Mouse (Mus musculus) kidney, postnatal 14 days (tissue): ENCODE data around the gene Rexo5.

Experiments
- DNase-seq: peaks from one replicate; pipeline ENCODE4 v3.0.0; 2022; ENCODE audit warnings: mixed read lengths

Gene Rexo5

DNA sequence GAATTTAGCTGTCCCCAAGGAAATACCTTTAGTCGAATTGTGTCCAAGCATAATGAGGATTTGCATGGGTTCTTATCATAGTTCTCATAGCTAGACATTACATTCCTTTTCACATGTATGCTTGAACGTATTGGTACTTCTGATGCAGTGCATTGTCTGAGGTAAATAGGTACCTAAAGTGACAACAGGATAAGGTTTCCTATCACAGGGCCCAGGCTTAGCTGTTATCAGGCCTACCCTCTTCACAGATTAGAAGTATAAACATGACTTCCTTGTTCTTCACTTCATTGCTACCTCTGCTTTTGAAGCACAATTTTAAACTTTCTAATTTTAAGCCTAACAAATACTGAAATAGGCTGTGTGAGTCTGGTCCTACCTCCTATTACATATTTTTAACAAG is 51.7 kb downstream of the Rexo5 start:
- DNase-seq: no peak

DNA sequence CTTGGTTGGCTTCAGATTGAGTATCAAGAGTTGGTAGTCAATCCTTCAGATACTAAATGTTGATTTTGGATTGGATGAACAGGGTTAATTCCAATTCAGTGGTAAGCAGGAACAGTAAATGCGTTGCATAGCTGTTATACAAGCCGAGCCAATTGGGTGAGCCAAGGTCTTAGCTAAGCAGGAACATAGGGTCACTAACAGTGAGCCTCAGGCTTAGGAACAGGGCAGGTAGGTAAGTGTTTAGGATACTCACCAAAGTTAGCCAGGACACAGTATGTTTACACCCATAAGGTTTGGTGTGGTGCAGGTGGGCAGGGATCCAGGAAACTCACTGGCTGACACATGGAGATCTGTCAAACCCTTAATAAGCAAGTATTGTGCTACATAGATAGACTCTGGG is 53.6 kb downstream of the Rexo5 start:
- peak; percentile 25 for DNase-seq

DNA sequence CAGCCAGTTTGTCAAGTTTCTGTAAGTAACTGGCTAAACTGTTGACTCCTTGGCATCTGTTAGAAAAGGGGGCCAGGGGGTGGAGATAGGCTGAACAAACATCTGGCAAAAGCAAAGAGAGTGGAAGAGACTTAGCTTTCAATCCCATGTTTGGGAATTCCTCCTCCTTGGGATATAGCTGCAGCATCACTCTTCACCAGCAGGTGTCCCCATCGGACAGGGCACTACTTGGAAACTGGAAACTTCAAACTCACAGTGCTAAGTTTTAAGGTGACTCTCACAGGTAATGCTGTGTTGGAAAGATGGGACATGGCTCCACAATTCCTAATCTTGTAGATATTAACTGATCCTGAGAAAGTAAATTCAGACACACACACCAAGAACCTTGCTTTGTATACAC is 55.3 kb downstream of the Rexo5 start:
- peak; percentile 79 for DNase-seq

DNA sequence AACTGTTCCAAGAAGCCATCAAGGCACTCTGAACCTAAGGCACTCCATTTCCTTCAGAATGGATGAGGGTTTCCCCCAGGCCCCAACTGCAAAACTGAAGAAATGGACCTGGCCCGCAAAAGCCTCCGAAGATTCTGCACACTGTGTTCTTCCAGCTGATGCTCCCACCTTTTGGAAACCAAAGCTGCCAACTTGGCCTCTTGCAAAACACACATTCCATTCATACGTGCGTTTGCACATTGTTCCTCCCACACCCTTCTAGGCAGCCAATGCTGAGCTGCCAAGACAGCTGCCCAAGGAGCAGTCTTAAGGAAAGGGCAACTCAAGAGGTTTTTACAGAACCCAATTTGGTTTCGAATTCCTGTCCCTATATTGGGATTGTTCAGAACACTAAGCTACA is 56.9 kb downstream of the Rexo5 start:
- peak; percentile 59 for DNase-seq

DNA sequence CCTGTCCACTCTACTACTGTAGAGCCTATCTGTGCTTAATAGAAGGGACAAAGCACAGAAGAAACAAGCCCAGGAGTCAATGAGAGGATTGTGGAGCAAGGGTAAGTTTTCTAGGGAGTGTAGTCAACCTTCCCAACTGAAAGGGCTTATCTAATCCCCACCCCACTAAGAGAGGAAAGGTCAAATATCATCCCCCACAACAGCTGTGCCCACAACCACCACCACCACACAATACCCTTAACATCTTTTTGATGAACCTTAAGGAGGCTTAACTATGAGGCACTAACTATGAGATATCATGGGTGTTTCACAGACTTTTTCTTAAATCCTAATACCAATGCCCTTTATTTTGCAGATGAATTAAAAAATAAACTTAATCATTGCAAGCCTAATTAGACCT is 58.7 kb downstream of the Rexo5 start:
- no peak for DNase-seq

DNA sequence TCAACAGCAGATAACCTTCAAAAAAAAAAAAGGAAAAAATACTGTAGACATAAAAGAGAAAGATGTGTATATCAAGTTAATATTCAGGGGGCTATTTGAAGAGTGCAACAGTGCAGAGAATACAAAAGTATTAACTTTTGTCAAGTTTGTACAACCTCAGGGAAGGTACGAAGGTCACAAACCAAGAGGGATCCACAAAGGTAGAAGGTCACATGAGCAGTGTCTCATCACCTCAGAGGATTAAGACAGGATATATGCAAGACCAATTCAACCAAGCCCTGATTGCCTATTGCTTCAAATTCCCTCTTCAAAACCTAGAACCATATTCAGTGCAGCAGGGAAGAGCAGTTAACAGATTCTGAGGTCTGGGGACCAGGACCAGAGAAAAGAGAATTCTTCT is 59.4 kb downstream of the Rexo5 start:
- DNase-seq: peak; percentile 24

DNA sequence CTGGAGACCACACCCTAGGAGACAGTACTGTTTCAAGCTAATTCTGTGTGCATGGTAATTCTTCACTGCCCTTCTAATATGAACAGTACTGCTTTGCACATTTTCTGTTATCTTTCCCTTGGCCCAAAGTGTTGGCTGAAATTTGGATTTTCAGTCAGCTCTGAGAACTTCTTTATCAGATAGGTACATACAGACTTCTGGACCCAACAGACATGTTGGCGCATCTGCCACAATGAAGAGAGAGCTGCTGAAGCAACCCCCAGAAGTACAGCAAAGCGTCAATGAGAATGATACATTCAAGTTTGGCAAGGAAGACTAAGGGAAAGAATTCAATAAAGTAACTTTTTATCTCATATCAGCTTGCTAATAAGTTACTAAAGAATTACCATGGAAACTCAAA is 60.6 kb downstream of the Rexo5 start:
- no peak for DNase-seq

DNA sequence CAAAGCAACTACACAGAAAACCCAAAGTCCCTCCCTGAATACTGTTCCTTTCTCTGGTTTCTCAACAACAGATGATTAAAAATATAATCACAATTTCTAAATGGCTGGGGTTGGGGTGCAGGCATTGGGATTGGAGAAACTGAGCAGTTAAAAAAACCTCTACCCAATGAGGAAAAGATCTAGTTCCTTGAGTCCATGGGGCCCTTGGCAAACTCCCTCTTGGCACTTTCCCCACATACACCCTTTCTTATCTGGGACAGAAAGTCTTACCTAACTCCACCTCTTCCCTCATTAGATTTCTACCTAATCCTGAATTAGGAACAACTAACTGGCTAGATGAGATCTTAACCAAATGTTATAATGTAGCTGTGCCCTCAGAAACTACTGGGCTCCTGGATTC is 61.2 kb downstream of the Rexo5 start:
- DNase-seq: no peak

DNA sequence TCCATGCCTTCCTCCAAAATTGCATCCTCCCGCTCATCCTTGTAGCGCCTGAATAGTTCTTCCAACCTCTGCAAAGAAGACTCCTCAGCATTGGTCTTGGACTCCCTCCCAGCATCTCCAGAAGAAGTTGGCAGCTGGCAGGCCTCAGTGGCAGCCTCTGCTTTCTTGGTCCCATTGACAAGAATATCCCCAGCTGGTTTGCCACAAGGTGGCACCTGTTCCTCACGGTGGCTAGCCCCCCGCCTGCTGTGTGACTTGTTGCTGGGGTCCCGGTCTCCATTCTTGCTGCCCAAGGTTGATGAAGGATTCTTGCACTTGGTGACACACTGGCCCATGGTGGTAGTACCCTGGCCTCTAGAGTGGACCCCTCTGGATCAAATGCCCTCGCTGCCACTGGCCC is 65.7 kb downstream of the Rexo5 start:
- peak; percentile 23 for DNase-seq

DNA sequence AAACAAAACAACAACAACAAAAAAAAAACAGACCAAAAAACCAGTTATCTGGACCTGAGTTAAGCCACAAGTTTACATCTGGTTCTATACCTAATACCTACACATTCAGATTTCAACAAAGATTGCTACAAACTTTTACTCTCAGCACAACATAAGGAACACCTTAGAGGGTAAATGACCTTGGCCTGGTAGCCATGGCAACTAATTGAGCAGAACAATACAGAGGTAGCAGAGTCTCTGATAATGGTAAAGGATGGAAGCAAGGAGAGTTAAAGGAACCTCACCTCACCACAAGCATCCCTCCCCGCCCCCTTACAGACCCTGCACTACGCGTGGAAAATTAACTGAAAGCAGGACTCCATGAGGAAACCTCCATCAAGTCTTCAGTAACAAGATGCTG is 66.3 kb downstream of the Rexo5 start:
- no peak for DNase-seq

DNA sequence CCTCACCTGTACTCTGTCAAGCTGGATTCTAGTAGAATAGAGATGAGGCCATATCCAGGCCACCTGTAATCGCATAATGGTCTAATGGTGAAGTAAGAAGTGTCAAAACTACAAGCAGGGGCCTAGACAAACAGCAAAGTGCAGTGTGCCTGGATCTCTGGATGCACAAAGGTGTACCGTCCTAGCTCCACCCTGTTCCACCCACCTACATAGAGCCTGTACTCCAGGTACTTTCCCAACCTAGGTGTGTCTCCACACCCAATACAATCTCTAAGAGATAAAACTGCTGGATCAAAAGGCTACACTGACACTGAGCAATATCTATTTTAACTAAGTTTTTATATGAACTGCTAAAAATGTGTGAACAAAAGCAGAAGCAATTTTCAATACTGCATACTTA is 66.7 kb downstream of the Rexo5 start:
- no peak for DNase-seq

DNA sequence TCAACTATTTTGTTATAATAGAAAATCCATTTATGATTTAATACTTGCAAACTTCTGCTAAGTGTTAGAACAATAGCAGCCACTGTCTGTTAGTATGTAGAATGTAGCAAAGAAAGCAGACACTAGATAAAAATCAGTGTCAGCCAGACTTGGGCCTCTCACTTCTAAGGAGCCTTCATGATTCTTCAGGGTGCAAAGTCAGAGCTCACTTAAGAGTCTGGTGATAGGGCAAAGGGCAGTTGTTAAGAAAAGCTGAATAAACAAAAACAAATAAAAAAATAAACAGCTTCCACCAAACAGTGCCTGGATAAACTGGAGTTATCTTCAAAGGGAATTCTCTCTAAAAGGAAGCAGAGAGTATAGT is 67.1 kb downstream of the Rexo5 start:
- DNase-seq: no peak

DNA sequence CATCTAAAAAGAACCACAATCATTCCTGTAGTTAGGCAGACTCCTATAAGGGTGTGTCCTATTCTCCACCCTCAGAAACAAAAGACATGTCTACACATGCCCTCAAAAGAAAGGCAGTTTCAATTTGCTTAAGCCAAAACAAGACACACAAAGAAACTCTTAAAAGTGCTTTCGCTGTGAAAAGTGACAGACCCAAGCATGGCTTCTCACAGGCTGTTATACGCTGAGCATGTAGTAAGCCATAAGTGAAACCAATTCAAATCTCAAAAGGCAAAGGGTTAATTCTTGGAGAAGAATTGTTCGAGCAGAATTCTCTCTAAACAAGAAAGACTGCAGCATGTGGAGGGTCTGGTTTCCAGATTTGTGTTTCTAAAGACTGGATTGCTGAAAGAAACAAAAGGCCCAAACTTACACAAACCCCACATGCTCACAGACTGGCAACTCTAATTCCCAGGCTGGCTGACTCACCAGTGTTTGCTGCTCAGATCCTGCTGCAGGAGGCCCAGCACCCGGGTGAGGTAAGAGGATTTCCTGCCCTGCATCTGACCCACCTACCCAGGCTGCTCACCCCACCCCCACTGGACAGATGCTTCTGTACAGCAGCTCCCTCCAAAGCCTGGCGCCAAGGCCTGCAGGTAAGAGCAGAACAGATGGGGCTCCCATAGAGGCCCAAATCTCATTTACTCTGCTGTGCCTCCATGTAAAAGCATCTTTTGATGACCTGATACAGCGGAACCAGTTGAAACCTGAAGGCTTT is 67.7 kb downstream of the Rexo5 start:
- DNase-seq: peak; percentile 73

DNA sequence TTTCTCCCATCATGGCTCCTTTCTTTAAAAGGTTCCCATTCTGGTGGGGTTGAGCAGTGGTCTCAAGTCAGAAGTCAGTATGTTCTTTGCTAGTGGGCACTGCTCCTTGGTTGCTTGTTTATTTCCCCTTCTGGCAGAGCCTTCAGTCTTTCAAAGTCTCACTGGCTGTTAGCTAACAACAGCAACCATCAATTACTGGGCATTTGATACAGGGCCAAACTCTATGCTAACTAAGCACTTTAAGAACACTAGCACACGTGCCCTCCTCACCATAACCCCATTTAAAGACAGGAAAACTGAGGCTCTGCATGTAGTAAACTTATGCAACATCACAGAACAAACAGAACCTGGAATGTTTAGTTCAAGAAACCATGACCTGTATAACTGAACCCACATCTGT is 68.4 kb downstream of the Rexo5 start:
- no peak for DNase-seq

DNA sequence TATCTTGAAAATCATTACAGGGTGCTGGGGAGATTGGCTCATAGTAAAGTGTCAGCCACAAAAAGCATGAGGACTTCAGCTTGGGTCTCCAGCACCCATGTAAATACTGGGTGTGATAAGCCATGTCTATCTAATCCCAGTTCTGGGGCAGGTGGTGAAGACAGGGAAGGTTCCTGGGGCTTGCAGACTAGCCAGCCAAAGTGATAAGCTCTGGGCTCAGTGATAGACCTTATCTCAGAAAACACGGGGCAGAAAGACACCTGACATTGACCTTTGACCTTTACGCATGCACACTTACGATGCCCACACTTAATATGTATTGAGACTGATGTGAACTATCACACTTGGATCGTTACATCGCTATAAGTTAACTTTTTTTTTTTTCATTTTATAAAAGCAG is 70.7 kb downstream of the Rexo5 start:
- DNase-seq: no peak

DNA sequence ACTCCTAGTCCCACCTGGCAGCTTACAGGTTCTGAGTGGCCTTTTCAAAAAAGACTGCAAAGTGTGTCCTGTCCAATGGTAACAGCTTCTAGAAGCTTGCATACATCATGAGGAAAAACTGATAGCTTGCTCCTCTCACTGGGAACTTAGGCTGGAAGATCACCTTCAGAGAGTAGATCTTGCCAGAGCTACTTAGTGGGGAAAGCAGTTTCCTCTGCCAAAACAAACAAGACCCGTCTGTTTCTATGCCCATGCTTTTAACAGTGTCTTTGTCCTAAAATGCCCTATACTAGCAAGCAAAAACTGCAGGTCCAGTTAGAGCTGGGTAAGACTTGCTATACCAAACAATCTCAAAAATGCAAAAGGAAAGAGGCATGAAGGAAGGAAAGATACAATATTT is 72.3 kb downstream of the Rexo5 start:
- no peak for DNase-seq

DNA sequence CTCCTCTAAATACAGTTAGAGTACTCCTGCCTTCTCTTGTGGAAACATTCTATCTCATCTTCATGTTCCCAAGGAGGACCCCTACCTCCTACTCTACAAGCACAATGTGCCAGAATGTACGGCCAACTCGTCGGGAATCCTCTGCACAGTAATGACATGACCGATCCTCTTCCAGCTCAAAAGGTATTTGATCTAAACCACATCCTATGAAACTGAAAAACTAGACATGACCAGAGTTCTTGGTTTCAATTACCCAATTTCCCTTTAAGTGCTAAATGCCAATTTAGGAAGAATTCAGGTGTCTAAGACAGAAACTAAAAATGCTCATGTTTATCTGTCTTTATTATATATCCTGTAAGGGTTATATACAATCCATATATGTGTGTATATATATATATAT is 78.4 kb downstream of the Rexo5 start:
- no peak for DNase-seq

DNA sequence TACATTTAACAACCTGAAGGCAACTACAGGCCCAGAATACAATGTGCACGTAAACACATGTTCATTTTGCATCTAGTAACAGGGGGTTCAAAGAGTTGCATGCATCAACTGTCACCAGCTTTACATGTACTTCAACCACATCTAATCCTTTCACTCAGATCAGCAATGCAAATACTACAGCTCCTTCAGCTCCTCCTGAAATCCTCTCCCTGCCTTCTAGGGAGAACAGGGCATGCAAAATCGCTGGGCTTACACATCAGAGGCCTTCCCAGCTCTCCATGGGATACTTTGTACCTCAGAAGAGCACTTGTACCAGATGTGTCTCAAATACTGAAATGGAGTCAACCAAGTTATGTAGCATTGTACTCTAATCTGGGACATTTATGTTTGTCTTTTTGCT is 79.2 kb downstream of the Rexo5 start:
- DNase-seq: no peak

DNA sequence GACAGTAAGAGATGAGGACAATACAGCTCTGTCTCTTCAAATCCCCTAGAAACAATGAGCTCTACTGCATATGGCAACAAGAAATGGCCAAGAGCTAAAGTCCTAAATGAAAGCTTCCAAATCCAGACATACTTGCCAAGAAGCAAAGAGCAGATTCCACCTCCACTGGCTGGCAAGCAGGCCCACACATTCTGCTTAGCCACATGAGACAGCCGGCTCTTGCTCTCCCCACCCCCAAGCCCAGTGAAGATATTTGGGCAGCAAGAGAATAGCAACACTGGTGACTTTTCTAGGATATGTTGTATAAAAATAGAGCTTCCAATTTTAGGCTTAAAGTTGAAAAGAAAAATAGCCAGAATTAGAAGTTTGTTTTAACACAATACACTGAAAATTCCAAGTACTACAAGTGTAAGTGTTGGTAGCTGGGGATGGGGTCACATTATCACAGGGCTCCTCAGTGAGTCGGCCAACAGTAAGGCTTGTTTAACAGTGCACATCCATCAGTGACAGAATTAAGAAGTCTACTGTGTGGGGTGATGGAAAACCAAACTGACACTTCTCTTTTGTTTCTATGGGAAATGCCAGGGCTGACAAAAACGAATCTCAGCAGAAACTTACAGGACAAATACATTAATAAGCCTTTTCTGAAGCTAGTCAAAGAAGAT is 82.1 kb downstream of the Rexo5 start:
- DNase-seq: peak; percentile 66

DNA sequence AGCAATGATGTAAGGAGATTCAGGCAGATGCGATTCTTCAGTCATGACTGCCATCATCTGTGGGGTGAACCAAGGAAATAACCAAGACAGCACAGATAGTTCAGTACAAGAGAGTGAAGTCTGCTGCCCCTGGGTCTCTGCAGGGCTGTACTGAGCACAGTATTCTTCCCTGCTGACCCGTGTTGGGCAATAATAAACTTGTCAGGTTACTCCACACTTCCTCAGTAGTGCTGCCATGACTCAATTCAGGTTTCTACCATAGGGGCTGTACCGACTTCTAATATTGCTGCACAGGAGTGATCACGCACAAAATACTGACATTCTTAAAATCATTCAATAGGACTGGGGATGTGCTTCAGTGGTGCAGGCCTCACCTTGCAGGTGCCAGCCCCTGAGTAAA is 85.4 kb downstream of the Rexo5 start:
- no peak for DNase-seq

DNA sequence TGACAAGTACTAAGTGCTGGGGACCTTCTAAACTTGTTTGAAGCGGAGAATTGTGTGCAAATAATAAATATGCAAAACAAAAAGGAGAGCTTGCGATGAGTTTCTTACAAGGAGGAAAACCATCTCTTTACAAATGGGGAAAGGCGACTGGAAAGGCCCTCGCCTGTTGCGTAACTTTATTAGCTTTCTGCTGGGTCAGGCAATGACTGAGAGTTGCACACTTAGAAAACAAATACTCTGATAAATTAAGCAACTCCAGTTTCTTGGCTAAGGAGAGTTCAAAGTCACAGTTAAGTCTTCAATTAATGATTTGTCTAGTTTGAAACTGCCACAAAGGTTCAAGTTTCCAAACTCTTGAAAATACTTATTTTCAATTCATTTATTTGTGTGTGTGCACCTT is 86.5 kb downstream of the Rexo5 start:
- DNase-seq: peak; percentile 28

DNA sequence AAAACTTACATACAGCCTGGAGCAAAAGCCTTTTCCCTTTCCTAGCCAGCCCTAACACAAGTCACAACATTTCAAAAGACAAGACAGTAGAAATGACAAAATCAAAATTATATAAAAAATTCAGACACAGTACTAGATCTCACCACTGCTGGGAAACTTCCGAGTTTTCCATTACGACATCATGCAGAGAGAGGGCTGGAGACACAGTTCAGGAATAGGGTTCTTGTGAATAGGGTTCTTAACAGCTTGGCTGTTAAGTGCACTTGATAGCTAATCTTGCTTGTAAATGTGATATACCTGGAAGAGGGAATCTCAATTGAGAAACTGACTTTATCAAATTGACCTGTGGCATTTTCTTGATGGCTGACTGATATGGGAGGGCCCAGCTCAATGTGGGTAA is 87.4 kb downstream of the Rexo5 start:
- DNase-seq: no peak

DNA sequence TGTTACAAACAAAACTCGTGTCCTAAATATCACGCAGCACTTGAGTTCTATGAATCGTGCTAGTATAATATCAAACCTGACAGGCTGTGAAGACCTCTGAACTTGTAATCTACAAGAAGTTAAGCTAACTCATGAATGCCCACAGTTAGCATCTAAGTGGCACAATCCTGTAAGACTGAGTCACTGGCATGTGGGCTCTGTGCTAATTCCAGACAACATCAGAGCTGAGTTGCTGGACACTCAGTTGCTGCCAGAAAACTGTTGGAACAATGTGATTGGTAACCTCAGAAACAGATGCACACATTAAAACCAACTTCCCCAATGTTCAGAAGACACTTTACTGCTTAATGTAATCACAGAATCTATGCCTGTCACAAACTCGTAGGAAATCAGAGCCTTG is 94.1 kb downstream of the Rexo5 start:
- DNase-seq: no peak

DNA sequence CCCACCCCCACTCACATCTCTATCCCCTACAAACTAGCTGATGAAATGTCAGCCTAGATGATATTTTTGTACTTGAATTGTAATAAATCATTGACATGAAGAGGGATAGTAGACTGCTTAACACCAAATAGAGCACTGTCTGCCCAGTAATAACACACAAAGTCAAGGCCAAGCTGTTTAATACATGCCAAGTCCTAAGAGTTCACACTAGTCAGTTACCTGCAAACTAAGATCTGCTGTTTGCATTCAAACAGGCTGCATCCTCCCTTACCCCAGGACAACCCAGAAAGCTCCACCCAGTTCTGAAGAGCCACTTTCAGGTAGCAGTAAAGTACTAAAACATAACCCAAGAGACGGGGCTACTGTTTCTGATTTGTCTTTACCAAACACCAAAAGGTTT is 98.4 kb downstream of the Rexo5 start:
- DNase-seq: no peak

DNA sequence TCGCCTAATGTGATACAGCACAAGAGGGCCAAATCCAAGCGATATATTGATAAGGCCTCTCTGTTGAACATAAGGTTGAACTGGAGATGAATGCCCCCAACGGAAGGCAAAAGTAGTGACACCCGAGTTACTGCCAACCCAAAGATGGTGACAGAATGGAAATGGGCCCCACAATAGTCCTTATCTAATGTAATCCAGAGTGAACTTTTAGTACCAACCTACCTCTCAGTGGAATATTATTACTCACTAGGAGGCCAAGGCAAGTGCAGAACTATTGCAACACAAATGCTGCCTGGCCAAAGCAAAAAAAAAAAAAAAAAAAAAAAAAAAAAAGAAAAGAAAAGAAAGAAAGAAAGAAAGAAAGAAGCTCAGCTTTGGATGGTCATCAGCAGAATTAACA is 98.9 kb downstream of the Rexo5 start:
- DNase-seq: no peak
